Mouse (Mus musculus) cortical plate, adult 2 months (tissue): ENCODE measurements around the gene Mrpl9.

Source experiments
- CTCF ChIP-seq: fragments of 200-500 bp; IDR thresholded peaks from 2 replicates; pipeline ENCODE4 v1.5.1; 2011; ENCODE audit warnings: mild to moderate bottlenecking, control low read depth, low read length; ENCODE audit not compliant: insufficient read depth; ENCODE audit errors: extremely low read depth
- POLR2A ChIP-seq: fragments of 200-500 bp; IDR thresholded peaks from 2 replicates; pipeline ENCODE4 v1.6.1; 2011; ENCODE audit warnings: mild to moderate bottlenecking, low read length, control low read depth; ENCODE audit not compliant: insufficient read depth; ENCODE audit errors: extremely low read depth

- TF ChIP-seq POLR2A: no peak
- TF ChIP-seq CTCF: no peak
Observed at GRCm38 (mm10) chr3:94402451-94402850, 40.7 kb upstream of the Mrpl9 start.
